Mouse (Mus musculus) midbrain, embryonic 15.5 days (tissue): ENCODE measurements around the gene P4ha1. TPM values are rescaled to one million over a fixed set of nuclear protein-coding genes. Genes with fewer than 3 reads are reported as not detected.
"Not testable (repeated sequence)": the region's sequence is repeated elsewhere in the genome, so short reads cannot be mapped to it uniquely, and the experiment has no call there.

Source experiments
- ATAC-seq: fragments of 200-750 bp; cut with Nextera tagmentation; replicated peaks from 2 replicates; pipeline ENCODE4 v1.8.0; 2017; ENCODE audit warnings: moderate TSS enrichment
- H3K27ac ChIP-seq: fragments of 300-500 bp; sonication (generic); 2 replicates; pipeline ENCODE4 v1.5.1; 2015; ENCODE audit warnings: mild to moderate bottlenecking, inconsistent platforms
- H3K27me3 ChIP-seq: fragments of 300-500 bp; sonication (generic); replicated peaks from 2 replicates; pipeline ENCODE4 v1.6.1; 2015; ENCODE audit warnings: inconsistent platforms
- H3K36me3 ChIP-seq: fragments of 300-500 bp; sonication (generic); replicated peaks from 2 replicates; pipeline ENCODE4 v1.6.1; 2015; ENCODE audit warnings: inconsistent platforms
- H3K4me1 ChIP-seq: fragments of 300-500 bp; sonication (generic); 2 replicates; pipeline ENCODE4 v1.6.1; 2015; ENCODE audit warnings: inconsistent platforms
- H3K4me2 ChIP-seq: fragments of 300-500 bp; sonication (generic); 2 replicates; pipeline ENCODE4 v1.6.1; 2015; ENCODE audit warnings: inconsistent platforms, mild to moderate bottlenecking, moderate library complexity
- H3K4me3 ChIP-seq: fragments of 300-500 bp; sonication (generic); 2 replicates; pipeline ENCODE4 v1.5.1; 2015; ENCODE audit warnings: mild to moderate bottlenecking, inconsistent platforms
- H3K9ac ChIP-seq: fragments of 300-500 bp; sonication (generic); 2 replicates; pipeline ENCODE4 v1.6.1; 2015; ENCODE audit warnings: mild to moderate bottlenecking, inconsistent platforms
- H3K9me3 ChIP-seq: fragments of 300-500 bp; sonication (generic); 2 replicates; pipeline ENCODE4 v1.6.1; 2016; ENCODE audit warnings: inconsistent platforms
- WGBS: fragments of 180-500 bp; shearing (Covaris S2); methylation state at CpG from one replicate; pipeline ENCODE4 v1.1.7; 2015; ENCODE audit warnings: mixed read lengths; 5-methylcytosine and 5-hydroxymethylcytosine counted together
- polyA plus RNA-seq: library from polyadenylated mRNA; unstranded; fragments of >200 nt; fragmentation: Nextera tagmentation; extraction: Ambion mirVana; gene quantifications from 2 replicates; pipeline ENCODE4 v1.2.1, GENCODE M21; 2015

P4ha1 gene
- polyA plus RNA-seq, 1 experiment from 2014 or later: 26.0 TPM

DNA sequence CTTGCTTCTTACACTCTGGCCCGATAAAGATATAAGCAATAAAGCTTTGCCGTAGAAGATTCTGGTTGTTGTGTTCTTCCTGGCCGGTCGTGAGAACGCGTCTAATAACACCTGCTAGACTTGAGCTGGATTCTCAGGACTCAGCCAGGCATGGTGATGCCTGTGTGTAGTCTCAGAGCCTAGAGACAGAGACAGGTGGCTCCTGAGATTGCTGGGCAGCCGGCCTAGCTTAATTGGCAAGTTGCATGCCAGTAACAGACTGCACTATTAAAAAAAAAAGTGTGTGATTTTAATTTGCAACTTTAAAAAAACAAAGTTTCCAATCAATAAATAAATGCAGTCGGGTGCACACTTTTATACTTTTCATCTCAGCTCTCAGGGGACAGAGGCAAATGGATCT is 63.9 kb downstream of the P4ha1 start:
- WGBS: 83% methylated on average over 8 of the region's 8 CpGs
- no peaks in the 10 kb centered on the region for H3K27me3 ChIP-seq
- H3K4me2 ChIP-seq: no peak overlapping the region
- H3K4me3 ChIP-seq: no peak overlapping the region
- no peaks in the 10 kb centered on the region for H3K4me1 ChIP-seq
- no peak for ATAC-seq
- H3K27ac ChIP-seq: no peak overlapping the region
- no peaks in the 10 kb centered on the region for H3K36me3 ChIP-seq
- no peak overlapping the region for H3K9ac ChIP-seq
- no peaks in the 10 kb centered on the region for H3K9me3 ChIP-seq

DNA sequence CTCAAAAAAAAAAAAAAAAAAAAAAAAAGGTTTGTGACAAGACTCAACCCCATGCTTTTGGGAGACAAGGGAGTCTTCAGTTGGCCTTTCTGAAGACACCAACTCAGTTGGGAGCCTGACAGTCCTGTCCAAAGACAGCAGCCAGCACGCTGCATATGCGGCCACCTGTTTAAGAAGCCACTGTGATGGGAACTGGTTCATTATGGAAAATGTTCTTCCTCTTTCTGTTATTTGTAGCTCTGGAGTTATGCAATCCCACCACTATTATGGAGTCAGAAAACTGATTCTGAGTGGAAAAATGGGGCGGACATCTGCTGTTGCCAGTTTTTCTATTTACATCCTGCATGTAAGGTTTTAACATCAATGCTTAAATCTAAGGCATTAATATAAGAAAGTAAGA is 66.6 kb downstream of the P4ha1 start:
- Histone ChIP-seq H3K27me3 (no peaks in the 10 kb centered on the region), H3K4me1 (no peaks in the 10 kb centered on the region), H3K4me2 (no peak overlapping the region), H3K9me3 (no peaks in the 10 kb centered on the region), H3K36me3 (no peaks in the 10 kb centered on the region), H3K4me3 (no peak overlapping the region), H3K9ac (no peak overlapping the region), H3K27ac (no peak overlapping the region)
- ATAC-seq: no peak
- 98% methylated on average over 3 of the region's 3 CpGs for WGBS

DNA sequence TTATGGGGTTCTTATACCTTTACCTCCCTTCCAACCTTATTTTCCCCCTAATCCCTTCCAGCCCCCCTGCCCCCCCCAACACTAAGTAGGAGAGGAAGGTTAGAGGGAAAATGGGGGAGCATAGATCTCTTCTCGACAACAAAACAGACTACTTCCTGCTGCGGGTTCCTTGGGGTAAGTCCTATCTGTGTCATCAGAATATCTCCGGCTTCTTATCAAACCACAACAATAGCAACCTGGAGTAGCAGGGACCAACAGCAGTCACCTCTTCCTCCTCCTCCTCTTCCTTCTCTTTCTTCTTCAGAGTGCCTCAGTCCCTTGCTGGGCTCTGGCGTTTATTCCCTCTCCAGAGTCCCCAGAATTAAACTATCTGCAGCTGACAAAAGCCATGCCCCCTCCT is 68.8 kb downstream of the P4ha1 start:
- H3K4me2 ChIP-seq: no peak overlapping the region
- H3K9ac ChIP-seq: no peak overlapping the region
- H3K27me3 ChIP-seq: no peaks in the 10 kb centered on the region
- no peak for ATAC-seq
- H3K27ac ChIP-seq: no peak overlapping the region
- H3K4me3 ChIP-seq: no peak overlapping the region
- H3K4me1 ChIP-seq: no peaks in the 10 kb centered on the region
- WGBS: 76% methylated on average over 4 of the region's 4 CpGs
- H3K36me3 ChIP-seq: no peaks in the 10 kb centered on the region
- no peaks in the 10 kb centered on the region for H3K9me3 ChIP-seq

DNA sequence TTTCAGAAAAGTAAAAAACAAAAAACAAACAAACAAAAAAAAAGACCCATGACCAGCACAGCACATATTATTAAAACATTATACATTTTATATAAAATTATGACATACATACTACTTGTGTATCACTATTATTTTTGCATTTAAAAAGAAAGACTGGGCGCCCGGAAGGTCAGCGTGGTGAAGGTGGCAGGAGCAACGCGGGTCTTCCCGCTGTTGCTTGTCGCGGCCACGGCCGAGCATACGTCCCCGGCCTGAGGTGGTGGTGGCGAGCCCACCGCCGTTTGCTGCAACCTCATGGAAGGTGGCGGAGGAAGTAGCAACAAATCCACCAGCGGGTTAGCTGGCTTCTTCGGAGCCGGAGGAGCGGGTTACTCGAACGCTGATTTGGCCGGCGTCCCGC is 72.4 kb downstream of the P4ha1 start, which contains the start of gene Gm10273:
Gm10273 (plus strand) TSS at position 172 of the 400 bp plus-strand sequence.
- 87% methylated on average over 14 of the region's 25 CpGs for WGBS
- H3K27ac ChIP-seq, ATAC-seq, H3K27me3 ChIP-seq, H3K36me3 ChIP-seq, H3K4me2 ChIP-seq, H3K9me3 ChIP-seq, H3K9ac ChIP-seq, H3K4me3 ChIP-seq, H3K4me1 ChIP-seq: not testable (repeated sequence)

DNA sequence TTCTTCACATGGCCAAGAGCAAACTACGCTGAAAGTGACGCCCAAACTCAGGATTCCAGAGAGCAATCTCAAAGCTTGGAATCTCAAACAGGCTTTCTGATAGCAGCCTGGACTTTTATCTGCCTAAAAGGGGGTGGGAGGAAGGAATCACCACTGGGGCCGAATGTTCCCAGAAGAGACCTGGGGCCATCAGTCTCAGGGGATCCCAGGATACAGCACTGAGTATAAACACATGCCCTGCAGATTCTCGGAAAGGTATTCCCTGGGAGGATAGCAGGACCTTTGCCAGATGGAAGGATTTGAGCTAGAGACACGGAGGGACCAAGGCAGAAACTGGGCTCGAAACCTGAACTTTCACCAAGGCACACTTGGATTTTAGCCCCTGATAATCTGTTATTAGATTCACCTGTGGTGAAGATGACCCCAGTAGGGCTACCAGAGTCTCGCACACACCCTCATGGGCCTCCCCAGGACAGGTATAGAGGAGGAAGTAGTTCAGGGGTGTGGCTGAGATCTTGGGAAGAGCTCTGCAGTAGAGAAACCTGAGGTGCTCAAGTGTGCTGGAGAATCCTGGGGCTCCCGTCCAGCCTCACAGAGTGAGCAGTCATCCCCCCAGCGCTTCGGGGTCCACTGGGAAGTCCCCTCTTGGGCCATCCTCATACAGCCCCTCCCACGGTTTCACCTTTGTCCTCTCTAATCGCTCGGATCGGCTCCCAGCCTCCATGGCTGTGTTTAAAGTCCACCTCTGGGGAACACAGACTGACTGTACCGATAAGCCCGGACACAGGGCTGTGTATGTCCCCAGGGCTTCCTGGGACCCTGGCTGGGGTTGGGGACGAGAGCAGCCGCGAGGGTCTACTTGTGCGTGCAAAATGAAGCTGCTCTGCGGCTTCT is 80.0 kb downstream of the P4ha1 start, which contains the start of gene Pla2g12b:
Pla2g12b (plus strand) TSS at position 762 of the 894 bp plus-strand sequence.
- no peak for ATAC-seq
- H3K36me3 ChIP-seq: no peaks in the 10 kb centered on the region
- no peaks in the 10 kb centered on the region for H3K4me1 ChIP-seq
- no peaks in the 10 kb centered on the region for H3K27me3 ChIP-seq
- H3K4me3 ChIP-seq: no peak within 1 kb of the TSS
- no peaks in the 10 kb centered on the region for H3K9me3 ChIP-seq
- WGBS: 76% methylated on average over 21 of the region's 21 CpGs
- H3K27ac ChIP-seq: no peak within 1 kb of the TSS
- no peak within 1 kb of the TSS for H3K9ac ChIP-seq
- H3K4me2 ChIP-seq: no peak within 1 kb of the TSS

DNA sequence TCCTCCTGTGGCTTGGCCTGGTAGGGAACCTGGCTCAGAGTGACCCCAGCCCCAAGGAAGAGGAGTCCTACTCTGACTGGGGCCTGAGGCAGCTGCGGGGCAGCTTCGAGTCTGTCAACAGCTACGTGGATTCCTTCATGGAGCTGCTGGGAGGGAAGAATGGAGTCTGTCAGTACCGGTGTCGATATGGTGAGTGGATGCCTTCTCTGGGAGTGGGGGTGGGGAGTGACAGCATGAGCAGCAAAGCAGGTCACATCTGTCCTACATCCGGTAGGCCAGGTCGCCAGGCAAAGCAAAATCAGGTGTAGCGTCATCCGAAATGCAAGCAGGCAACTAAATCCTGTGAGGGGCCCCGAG is 80.7 kb downstream of the P4ha1 start:
- 77% methylated on average over 10 of the region's 10 CpGs for WGBS
- ATAC-seq: no peak
- Histone ChIP-seq H3K27ac (no peak overlapping the region), H3K9me3 (no peaks in the 10 kb centered on the region), H3K27me3 (no peaks in the 10 kb centered on the region), H3K4me3 (no peak overlapping the region), H3K9ac (no peak overlapping the region), H3K36me3 (no peaks in the 10 kb centered on the region), H3K4me1 (no peaks in the 10 kb centered on the region), H3K4me2 (no peak overlapping the region)

DNA sequence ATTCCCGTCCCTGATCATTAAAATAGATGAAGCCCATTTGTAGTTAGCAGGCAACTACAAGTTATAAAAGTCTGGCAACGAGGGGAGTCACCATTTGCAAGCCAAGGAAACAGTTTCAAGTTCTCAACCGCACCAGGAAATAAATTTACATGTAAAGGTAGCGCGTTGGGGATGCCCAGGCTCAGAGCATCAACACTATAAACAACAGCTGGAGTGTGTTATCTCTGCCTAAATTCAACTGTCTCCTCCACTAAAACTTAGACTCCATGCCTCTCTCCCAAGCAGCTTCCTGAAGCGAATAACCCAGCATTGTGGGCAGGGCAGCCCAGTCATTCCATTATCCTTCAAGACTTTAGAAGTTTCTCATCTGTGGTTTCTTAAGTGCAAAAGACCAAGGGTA is 85.4 kb downstream of the P4ha1 start:
- no peaks in the 10 kb centered on the region for H3K4me1 ChIP-seq
- H3K27me3 ChIP-seq: no peaks in the 10 kb centered on the region
- WGBS: 75% methylated on average over 6 of the region's 6 CpGs
- H3K4me3 ChIP-seq: no peak overlapping the region
- no peaks in the 10 kb centered on the region for H3K36me3 ChIP-seq
- no peaks in the 10 kb centered on the region for H3K9me3 ChIP-seq
- ATAC-seq: no peak
- H3K9ac ChIP-seq: no peak overlapping the region
- H3K27ac ChIP-seq: no peak overlapping the region
- no peak overlapping the region for H3K4me2 ChIP-seq

DNA sequence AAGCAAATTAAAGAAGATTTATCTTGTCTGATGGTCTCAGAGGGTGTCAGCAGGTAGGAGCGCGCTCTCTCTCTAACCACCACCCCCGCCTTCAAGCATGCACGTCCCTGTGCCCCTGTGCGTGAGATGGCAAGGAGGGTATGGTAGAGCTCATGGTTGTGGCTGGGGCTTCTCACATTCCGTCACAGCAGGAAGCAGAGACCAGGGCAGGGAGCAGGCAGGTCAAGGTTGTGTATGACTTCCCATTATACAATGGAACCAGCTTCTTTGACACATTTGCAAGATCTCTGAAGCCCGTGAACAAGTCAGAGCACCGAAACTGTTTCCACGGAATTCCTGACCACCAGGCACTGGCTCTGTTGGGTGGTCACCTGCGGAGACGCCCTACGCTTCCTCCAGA is 87.2 kb downstream of the P4ha1 start:
- no peaks in the 10 kb centered on the region for H3K27me3 ChIP-seq
- no peak overlapping the region for H3K4me2 ChIP-seq
- H3K4me3 ChIP-seq: no peak overlapping the region
- 83% methylated on average over 12 of the region's 12 CpGs for WGBS
- H3K4me1 ChIP-seq: no peaks in the 10 kb centered on the region
- H3K27ac ChIP-seq: no peak overlapping the region
- ATAC-seq: no peak
- H3K9me3 ChIP-seq: no peaks in the 10 kb centered on the region
- H3K9ac ChIP-seq: no peak overlapping the region
- no peaks in the 10 kb centered on the region for H3K36me3 ChIP-seq

DNA sequence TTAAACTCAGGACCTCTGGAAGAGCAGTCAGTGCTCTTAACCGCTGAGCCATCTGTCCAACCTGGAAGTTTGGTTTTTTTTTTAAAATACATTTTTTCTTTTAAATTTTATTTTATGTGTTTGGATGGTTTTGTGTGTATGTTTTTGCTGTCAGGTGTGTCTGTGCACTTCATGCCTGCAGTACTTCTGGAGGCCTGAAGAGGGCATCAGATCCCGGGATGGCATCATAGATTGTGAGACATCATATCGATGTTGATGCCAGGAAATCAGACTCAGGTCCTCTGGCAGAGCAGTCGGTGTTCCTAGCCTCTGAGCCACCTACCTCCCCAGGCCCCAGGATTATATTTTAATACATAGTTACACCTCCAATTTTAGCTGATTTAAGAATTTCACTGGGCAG is 90.6 kb downstream of the P4ha1 start:
- no peaks in the 10 kb centered on the region for H3K9me3 ChIP-seq
- no peak overlapping the region for H3K4me2 ChIP-seq
- H3K4me1 ChIP-seq: no peaks in the 10 kb centered on the region
- WGBS: 86% methylated on average over 4 of the region's 4 CpGs
- no peak overlapping the region for H3K4me3 ChIP-seq
- no peaks in the 10 kb centered on the region for H3K27me3 ChIP-seq
- H3K36me3 ChIP-seq: no peaks in the 10 kb centered on the region
- no peak for ATAC-seq
- no peak overlapping the region for H3K9ac ChIP-seq
- no peak overlapping the region for H3K27ac ChIP-seq

DNA sequence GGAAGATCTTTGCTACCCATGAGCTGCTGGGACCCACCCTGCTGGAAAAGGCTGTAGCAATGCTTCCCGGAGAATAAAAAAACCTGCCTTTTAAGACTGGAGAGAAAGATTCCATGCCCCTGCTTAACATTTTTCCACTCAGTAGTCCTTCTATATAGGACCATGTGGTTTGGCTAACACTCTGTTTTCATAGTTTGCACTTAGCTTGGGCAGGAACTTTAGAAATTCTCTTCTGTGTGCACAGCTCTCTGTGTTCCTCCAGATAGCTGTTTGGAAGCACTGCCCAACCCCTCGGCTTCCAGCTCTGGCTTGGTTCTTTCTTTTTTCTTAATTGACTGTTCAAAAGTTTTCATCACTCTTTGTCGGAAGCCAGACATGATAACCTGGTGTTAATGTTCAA is 93.5 kb downstream of the P4ha1 start:
- H3K9me3 ChIP-seq: no peaks in the 10 kb centered on the region
- H3K27ac ChIP-seq: no peak overlapping the region
- no peak overlapping the region for H3K9ac ChIP-seq
- no peaks in the 10 kb centered on the region for H3K4me1 ChIP-seq
- no peak for ATAC-seq
- H3K36me3 ChIP-seq: no peaks in the 10 kb centered on the region
- WGBS: 95% methylated on average over 3 of the region's 3 CpGs
- H3K27me3 ChIP-seq: no peaks in the 10 kb centered on the region
- H3K4me3 ChIP-seq: no peak overlapping the region
- no peak overlapping the region for H3K4me2 ChIP-seq

DNA sequence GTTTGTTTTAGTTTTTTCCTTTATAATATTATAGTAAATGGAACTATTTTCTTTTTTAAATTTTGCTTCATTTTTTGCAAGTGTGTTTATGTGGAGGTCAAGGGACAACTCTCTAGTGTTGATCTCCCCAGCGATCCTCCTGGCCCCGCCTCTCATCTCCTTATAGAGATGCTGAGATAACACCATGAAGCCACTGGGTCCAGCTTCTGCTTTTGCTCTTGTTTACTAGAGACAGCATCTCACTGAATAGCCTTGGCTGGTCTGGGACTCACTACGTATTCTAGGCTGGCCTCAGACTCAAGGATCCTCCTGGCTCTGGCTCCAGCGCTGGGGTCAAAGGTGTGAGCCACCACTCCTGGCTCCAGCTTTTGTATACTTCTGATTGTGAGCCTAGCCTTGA is 96.4 kb downstream of the P4ha1 start:
- H3K9me3 ChIP-seq: no peaks in the 10 kb centered on the region
- H3K4me2 ChIP-seq: no peak overlapping the region
- H3K27ac ChIP-seq: no peak overlapping the region
- ATAC-seq: no peak
- H3K9ac ChIP-seq: no peak overlapping the region
- H3K27me3 ChIP-seq: no peaks in the 10 kb centered on the region
- no peak overlapping the region for H3K4me3 ChIP-seq
- WGBS: 89% methylated on average over 4 of the region's 4 CpGs
- no peaks in the 10 kb centered on the region for H3K36me3 ChIP-seq
- no peaks in the 10 kb centered on the region for H3K4me1 ChIP-seq
